Mouse (Mus musculus) myocyte (in vitro differentiated cells): ENCODE data around the gene Cntfr.
"Not testable (repeated sequence)": the region's sequence is repeated elsewhere in the genome, so short reads cannot be mapped to it uniquely, and the experiment has no call there.

Experiments used
- E2F4 ChIP-seq: IDR thresholded peaks from one replicate; pipeline ENCODE4 v1.6.1; 2011; ENCODE audit warnings: mild to moderate bottlenecking, control low read depth, moderate library complexity; ENCODE audit not compliant: insufficient read depth
- POLR2A ChIP-seq: IDR thresholded peaks from one replicate; pipeline ENCODE4 v1.6.1; 2011; ENCODE audit warnings: low read depth, mild to moderate bottlenecking, control low read depth, moderate library complexity; ENCODE audit not compliant: insufficient read length
- TCF3 ChIP-seq: IDR thresholded peaks from one replicate; pipeline ENCODE4 v1.6.1; 2011; ENCODE audit warnings: low read depth, control low read depth; ENCODE audit not compliant: insufficient read length
- USF1 ChIP-seq: IDR thresholded peaks from one replicate; pipeline ENCODE4 v1.6.1; 2011; ENCODE audit warnings: low read depth, mild to moderate bottlenecking, control low read depth, moderate library complexity

- TF ChIP-seq E2F4, POLR2A, USF1, TCF3: not testable (repeated sequence)
Measured at GRCm38 (mm10) chr4:41685882-41686492, 10.9 kb downstream of the Cntfr start.
